Comparison of ENCODE assay signal across 10 mouse cellular contexts in the genomic region with DNA sequence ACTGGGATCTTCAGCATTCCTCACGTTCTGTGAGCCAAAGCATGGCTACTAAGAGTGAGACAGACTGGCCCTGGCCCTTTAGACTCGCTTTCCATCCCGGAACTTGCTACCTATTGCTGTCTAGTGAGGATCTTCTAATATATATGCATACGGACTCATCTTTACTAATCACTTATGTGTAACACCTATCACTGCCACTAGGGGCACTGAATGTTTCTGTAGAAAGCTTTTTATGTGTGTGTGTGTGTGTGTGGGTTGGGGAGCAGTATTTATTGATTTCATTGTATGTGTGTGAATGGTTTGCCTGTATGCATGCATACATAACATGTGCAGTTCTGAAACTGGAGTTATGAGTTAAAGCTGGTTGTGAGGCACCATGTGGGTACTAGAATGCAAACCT. TPM values are rescaled to one million over a fixed set of nuclear protein-coding genes. Genes with fewer than 3 reads are reported as not detected.
DNase-seq lines count a peak whose midpoint lies in the region; ATAC-seq and TF ChIP-seq lines count a peak whose summit lies in the region.
"Had no signal": no experiment of that assay in that cellular context is flagged by ENCODE, and none has a peak within 500 bp of the region (broad histone marks: within the 10 kb centered on the region; RNA-seq: fewer than 3 reads in every experiment).

No protein-coding gene starts in this region.

- no peaks in the 10 kb centered on the region for H3K27me3 ChIP-seq in kidney, postnatal 0 days (ENCODE audit: insufficient read depth, low read length)
- H3K27me3 ChIP-seq: lung, embryonic 15.5 days had no signal

- H3K9ac ChIP-seq in kidney, postnatal 0 days (ENCODE audit: low read depth, low read length): no peak overlapping the region
- H3K9ac ChIP-seq: lung, embryonic 15.5 days had no signal

- DNase-seq in kidney, postnatal 0 days (ENCODE audit: low spot score): peak; percentile 34
- no peak for DNase-seq in kidney, adult 8-10 months
- peak; percentile 36 to 42 for DNase-seq in B cell, adult 2 months
- DNase-seq in ES-CJ7 (ENCODE audit: low read depth, low spot score) (peak; percentile 37), MN1 (ENCODE audit: low spot score) (no peak)
- no peak for DNase-seq in cerebellum, postnatal 36 days
- DNase-seq: adrenal gland, postnatal 25 days; layer of hippocampus, postnatal 36 days had no signal

- H3K27ac ChIP-seq in kidney, postnatal 0 days: no peak overlapping the region
- H3K27ac ChIP-seq: lung, embryonic 15.5 days had no signal

- no peak overlapping the region for H3K4me2 ChIP-seq in kidney, postnatal 0 days (ENCODE audit: low read length)
- H3K4me2 ChIP-seq: lung, embryonic 15.5 days had no signal

- no peak overlapping the region for H3K4me3 ChIP-seq in kidney, postnatal 0 days (replicated peaks; ENCODE audit: low read depth, low read length)
- H3K4me3 ChIP-seq: lung, embryonic 15.5 days had no signal

- H3K4me1 ChIP-seq in kidney, postnatal 0 days (replicated peaks; ENCODE audit: insufficient read depth, low read length): no peaks in the 10 kb centered on the region
- H3K4me1 ChIP-seq: lung, embryonic 15.5 days had no signal

- WGBS in kidney, postnatal 0 days: 72% methylated on average over 4 of the region's 4 CpGs

- H3K36me3 ChIP-seq in kidney, postnatal 0 days (ENCODE audit: insufficient read depth, low read length): no peaks in the 10 kb centered on the region
- H3K36me3 ChIP-seq: lung, embryonic 15.5 days had no signal

- H3K9me3 ChIP-seq in kidney, postnatal 0 days (replicated peaks; ENCODE audit: low read length): no peaks in the 10 kb centered on the region
- H3K9me3 ChIP-seq: lung, embryonic 15.5 days had no signal

- TF ChIP-seq CTCF in kidney, postnatal 0 days (IDR thresholded peaks at IDR 0.05; ENCODE audit: low read depth): peak; percentile 66

- no peak for ATAC-seq in kidney, postnatal 0 days (replicated peaks; ENCODE audit: low FRiP score, low read depth)
- ATAC-seq in megakaryocyte progenitor cell, adult 5-6 weeks (replicated peaks; ENCODE audit: poor library complexity): peak; percentile 58

RNA-seq across cellular contexts. Expression of gene Esr1, which starts 17.6 kb away (rescaled TPM):
- 3.3 and 3.7 TPM in 2 replicates for polyA plus RNA-seq in kidney, postnatal 0 days (2015; fragmentation: Nextera tagmentation; extraction: Ambion mirVana)
- 14.4 and 16.2 TPM in 2 replicates for total RNA-seq in megakaryocyte progenitor cell, adult 5-6 weeks (2015)
- 9.5 and 10.9 TPM in 2 replicates for total RNA-seq in megakaryocyte progenitor cell, adult 5-6 weeks (2017)

Comparison
In these comparisons a context has a peak if more than half of its experiments do, and no peak if none do; other contexts are left out.
1. DNase-seq: peak in kidney, postnatal 0 days (single experiment), B cell, adult 2 months (2 of 2) and ES-CJ7 (single experiment); none in kidney, adult 8-10 months (0 of 2), MN1 (single experiment) and cerebellum, postnatal 36 days (0 of 2).